In genomic region chr7:67728203-67728602, GRCm38 (mm10) we compare ENCODE assay signal across 25 mouse cellular contexts.
"Had no signal": no experiment of that assay in that cellular context is flagged by ENCODE, and none has a peak within 500 bp of the region (broad histone marks: within the 10 kb centered on the region; RNA-seq: fewer than 3 reads in every experiment).

No protein-coding gene starts in this region.

- H3K27me3 ChIP-seq: heart, embryonic 13.5 days; heart, embryonic 15.5 days; hindbrain, embryonic 13.5 days; hindbrain, embryonic 15.5 days; kidney, embryonic 15.5 days; limb, embryonic 13.5 days; limb, embryonic 15.5 days had no signal

- DNase-seq: gastrocnemius, adult 2 months; gastrocnemius, postnatal 10 days; gastrocnemius, postnatal 25 days; heart, adult 18-20 months; heart, postnatal 14 days; heart, postnatal 36 days; kidney, adult 11 months; kidney, adult 2 months; kidney, adult 9 months; kidney, postnatal 14 days; kidney, postnatal 36 days; layer of hippocampus, postnatal 36 days; left cerebral cortex, postnatal 4 days had no signal

- H3K4me2 ChIP-seq: heart, embryonic 11.5 days; heart, embryonic 13.5 days; heart, embryonic 15.5 days; hindbrain, embryonic 13.5 days; hindbrain, embryonic 15.5 days; kidney, embryonic 15.5 days; limb, embryonic 13.5 days; limb, embryonic 15.5 days had no signal

- H3K27ac ChIP-seq: heart, embryonic 13.5 days; heart, embryonic 15.5 days; hindbrain, embryonic 13.5 days; hindbrain, embryonic 15.5 days; hindbrain, postnatal 0 days; kidney, embryonic 15.5 days; kidney, postnatal 0 days; layer of hippocampus, adult 2 months; limb, embryonic 13.5 days; limb, embryonic 15.5 days had no signal

- H3K4me1 ChIP-seq: hindbrain, embryonic 13.5 days; hindbrain, embryonic 15.5 days; limb, embryonic 13.5 days; limb, embryonic 15.5 days had no signal

- ATAC-seq: hindbrain, postnatal 0 days; intestine, embryonic 16.5 days had no signal

- H3K36me3 ChIP-seq: hindbrain, embryonic 15.5 days had no signal

- H3K4me3 ChIP-seq: gastrocnemius, adult 2 months; heart, embryonic 13.5 days; heart, embryonic 15.5 days; hindbrain, embryonic 13.5 days; hindbrain, embryonic 15.5 days; kidney, embryonic 15.5 days; layer of hippocampus, adult 2 months; limb, embryonic 13.5 days; limb, embryonic 15.5 days had no signal

- H3K9ac ChIP-seq: heart, embryonic 13.5 days; heart, embryonic 15.5 days; hindbrain, embryonic 13.5 days; hindbrain, embryonic 15.5 days; kidney, embryonic 15.5 days; limb, embryonic 13.5 days; limb, embryonic 15.5 days had no signal

- H3K9me3 ChIP-seq: heart, embryonic 13.5 days; heart, embryonic 15.5 days; hindbrain, embryonic 13.5 days; hindbrain, embryonic 15.5 days; kidney, embryonic 15.5 days; limb, embryonic 13.5 days; limb, embryonic 15.5 days had no signal
